Mouse (Mus musculus): ENCODE measurements around the gene Armc6. TPM values are rescaled to one million over a fixed set of nuclear protein-coding genes. Genes with fewer than 3 reads are reported as not detected.
A peak's percentile ranks its signal among the peaks of the same experiment; 100 is the strongest.

The Armc6 gene
- polyA plus RNA-seq (2015; fragmentation: Nextera tagmentation; extraction: Ambion mirVana): 19.6 and 22.1 TPM in 2 replicates

GRCm38 (mm10) chr8:70234080-70234780, at the start of gene Armc6, which contains the start of gene Sugp2:
Gene Armc6 (minus strand): TSS chr8:70234466.
Gene Sugp2 (plus strand): TSS chr8:70234226.
- ATAC-seq (replicated peaks; ENCODE audit: extremely low read depth, insufficient read depth, low FRiP score): peak; percentile 97
- WGBS: under 1% methylated on average over 67 of the region's 67 CpGs
- Histone ChIP-seq H3K9me3 (replicated peaks; ENCODE audit: control insufficient read depth, low read length) (no peaks in the 10 kb centered on the region), H3K27me3 (ENCODE audit: control insufficient read depth, insufficient read depth, low read length) (no peaks in the 10 kb centered on the region), H3K4me1 (ENCODE audit: control insufficient read depth, insufficient read depth, low read length) (peaks cover 14% of the 10 kb centered on the region), H3K27ac (ENCODE audit: low read length) (peak within 1 kb of the TSS; percentile 95), H3K9ac (ENCODE audit: low read length) (peak within 1 kb of the TSS; percentile 84), H3K4me2 (ENCODE audit: low read depth, low read length) (peak within 1 kb of the TSS; percentile 90), H3K36me3 (ENCODE audit: control insufficient read depth, insufficient read depth) (peaks cover 16% of the 10 kb centered on the region), H3K4me3 (ENCODE audit: low read length) (peak within 1 kb of the TSS; percentile 77)

- H3K4me2 ChIP-seq (ENCODE audit: low read depth, low read length): peak overlapping the region; percentile 79
- WGBS: 2% methylated on average over 55 of the region's 55 CpGs
- H3K27me3 ChIP-seq (ENCODE audit: control insufficient read depth, insufficient read depth, low read length): no peaks in the 10 kb centered on the region
- H3K4me3 ChIP-seq (ENCODE audit: low read length): peak overlapping the region; percentile 82
- H3K9ac ChIP-seq (ENCODE audit: low read length): peak overlapping the region; percentile 97
- peak; percentile 31 for ATAC-seq (replicated peaks; ENCODE audit: extremely low read depth, insufficient read depth, low FRiP score)
- H3K36me3 ChIP-seq (ENCODE audit: control insufficient read depth, insufficient read depth): peaks cover 31% of the 10 kb centered on the region
- H3K4me1 ChIP-seq (ENCODE audit: control insufficient read depth, insufficient read depth, low read length): peaks cover 22% of the 10 kb centered on the region
- 0 out of 2 replicates have a peak, but pooled peaks cover 5% of the 10 kb centered on the region for H3K9me3 ChIP-seq (replicated peaks; ENCODE audit: control insufficient read depth, low read length)
- peak overlapping the region; percentile 79 for H3K27ac ChIP-seq (ENCODE audit: low read length)
Observed at GRCm38 (mm10) chr8:70283136-70284077, 49.1 kb upstream of the Armc6 start.

DNA sequence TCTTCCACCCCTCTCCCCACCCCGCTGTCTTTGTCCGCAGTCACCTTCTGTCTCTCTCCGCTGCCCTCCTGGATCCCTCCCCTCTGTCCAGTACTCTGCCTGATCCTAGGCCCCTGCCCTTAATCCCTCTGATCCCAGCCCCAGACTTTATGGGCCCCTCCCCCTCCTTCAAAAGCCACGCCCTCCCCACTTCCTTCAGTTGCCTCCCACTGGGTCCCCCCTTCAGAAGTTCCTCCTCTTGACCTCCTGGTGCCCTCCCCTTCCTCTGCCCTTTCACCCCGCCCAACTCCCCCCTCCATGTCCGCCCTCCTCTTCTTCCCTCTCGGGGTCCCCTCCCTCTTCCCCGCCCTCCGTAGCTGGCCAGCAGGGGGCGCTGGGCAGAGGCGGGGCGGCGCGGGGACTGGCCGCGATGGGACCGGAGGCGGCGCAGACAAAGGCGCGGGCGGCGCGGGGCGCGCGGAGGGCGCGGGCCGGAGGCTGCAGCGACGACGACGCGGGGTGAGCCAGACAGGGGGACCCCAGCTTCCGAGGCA, 48.4 kb upstream of the Armc6 start, which contains the start of gene Homer3:
Gene Homer3, plus strand, starts transcription at position 225 of the 533 bp plus-strand sequence.
- peak; percentile 85 for ATAC-seq (replicated peaks; ENCODE audit: extremely low read depth, insufficient read depth, low FRiP score)
- Histone ChIP-seq H3K4me1 (ENCODE audit: control insufficient read depth, insufficient read depth, low read length) (peaks cover 24% of the 10 kb centered on the region), H3K27me3 (ENCODE audit: control insufficient read depth, insufficient read depth, low read length) (no peaks in the 10 kb centered on the region), H3K36me3 (ENCODE audit: control insufficient read depth, insufficient read depth) (peaks cover 27% of the 10 kb centered on the region), H3K9ac (ENCODE audit: low read length) (peak within 1 kb of the TSS; percentile 97), H3K9me3 (replicated peaks; ENCODE audit: control insufficient read depth, low read length) (0 out of 2 replicates have a peak, but pooled peaks cover 5% of the 10 kb centered on the region), H3K4me2 (ENCODE audit: low read depth, low read length) (peak within 1 kb of the TSS; percentile 79), H3K4me3 (ENCODE audit: low read length) (peak within 1 kb of the TSS; percentile 82), H3K27ac (ENCODE audit: low read length) (peak within 1 kb of the TSS; percentile 79)
- WGBS: under 1% methylated on average over 36 of the region's 36 CpGs

DNA sequence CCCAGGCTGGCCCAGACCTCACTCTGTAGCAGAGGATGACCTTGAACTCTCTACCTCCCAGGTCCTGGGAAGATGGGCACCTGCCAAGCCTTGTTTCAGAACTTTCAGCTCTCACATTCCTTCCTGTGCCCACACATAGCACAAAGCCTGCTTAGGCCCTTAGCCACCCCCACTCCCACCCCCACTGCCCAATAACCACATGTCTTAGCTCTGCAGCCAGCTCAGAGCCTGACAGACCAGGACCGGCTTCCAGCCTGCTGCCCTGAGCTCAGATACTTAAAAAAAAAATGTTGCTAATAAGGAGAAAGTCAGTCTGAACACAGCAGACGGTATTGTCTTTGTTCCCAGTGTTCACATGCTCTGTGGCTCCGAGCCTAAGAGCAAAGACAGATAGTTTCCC, 46.7 kb upstream of the Armc6 start:
- H3K27ac ChIP-seq (ENCODE audit: low read length): peak overlapping the region; percentile 78
- H3K4me2 ChIP-seq (ENCODE audit: low read depth, low read length): no peak overlapping the region
- no peak overlapping the region for H3K4me3 ChIP-seq (ENCODE audit: low read length)
- H3K4me1 ChIP-seq (ENCODE audit: control insufficient read depth, insufficient read depth, low read length): peaks cover 24% of the 10 kb centered on the region
- H3K36me3 ChIP-seq (ENCODE audit: control insufficient read depth, insufficient read depth): peaks cover 10% of the 10 kb centered on the region
- no peaks in the 10 kb centered on the region for H3K9me3 ChIP-seq (replicated peaks; ENCODE audit: control insufficient read depth, low read length)
- WGBS: 33% methylated on average over 3 of the region's 3 CpGs
- no peaks in the 10 kb centered on the region for H3K27me3 ChIP-seq (ENCODE audit: control insufficient read depth, insufficient read depth, low read length)
- no peak for ATAC-seq (replicated peaks; ENCODE audit: extremely low read depth, insufficient read depth, low FRiP score)
- no peak overlapping the region for H3K9ac ChIP-seq (ENCODE audit: low read length)

- 30% methylated on average over 8 of the region's 8 CpGs for WGBS
- Histone ChIP-seq H3K4me3 (ENCODE audit: low read length) (no peak overlapping the region), H3K27ac (ENCODE audit: low read length) (peak overlapping the region; percentile 69), H3K9ac (ENCODE audit: low read length) (peak overlapping the region; percentile 60), H3K9me3 (replicated peaks; ENCODE audit: control insufficient read depth, low read length) (no peaks in the 10 kb centered on the region), H3K4me1 (ENCODE audit: control insufficient read depth, insufficient read depth, low read length) (peaks cover 24% of the 10 kb centered on the region), H3K4me2 (ENCODE audit: low read depth, low read length) (peak overlapping the region; percentile 5; the same call in 1 of the 2 replicates), H3K27me3 (ENCODE audit: control insufficient read depth, insufficient read depth, low read length) (no peaks in the 10 kb centered on the region), H3K36me3 (ENCODE audit: control insufficient read depth, insufficient read depth) (no peaks in the 10 kb centered on the region)
- no peak for ATAC-seq (replicated peaks; ENCODE audit: extremely low read depth, insufficient read depth, low FRiP score)
Observed at GRCm38 (mm10) chr8:70279266-70279665, 45.0 kb upstream of the Armc6 start.

DNA sequence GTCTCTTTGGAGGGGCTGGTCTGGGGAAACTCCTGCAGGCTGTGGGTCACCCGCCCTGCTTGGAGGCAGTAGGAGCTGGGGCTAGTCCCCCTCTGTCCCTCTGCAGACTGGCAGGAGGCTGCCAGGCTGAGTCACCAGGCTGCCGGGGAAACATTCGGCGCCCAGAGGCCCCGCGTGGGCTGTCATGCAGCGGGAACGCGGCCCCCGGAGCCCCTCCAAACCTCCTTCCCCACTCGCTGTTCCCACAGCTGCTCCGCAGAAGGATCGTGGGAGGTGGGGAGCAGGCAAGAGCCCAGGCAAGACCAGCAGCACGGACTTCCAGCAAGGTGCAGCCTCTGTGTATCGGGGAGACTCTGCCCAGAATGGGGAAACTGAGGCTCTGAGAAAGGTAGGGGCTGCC, 43.9 kb upstream of the Armc6 start:
- H3K27me3 ChIP-seq (ENCODE audit: control insufficient read depth, insufficient read depth, low read length): no peaks in the 10 kb centered on the region
- no peak overlapping the region for H3K4me2 ChIP-seq (ENCODE audit: low read depth, low read length)
- no peak overlapping the region for H3K27ac ChIP-seq (ENCODE audit: low read length)
- peak overlapping the region; percentile 3; the same call in 1 of the 2 replicates for H3K9ac ChIP-seq (ENCODE audit: low read length)
- H3K36me3 ChIP-seq (ENCODE audit: control insufficient read depth, insufficient read depth): no peaks in the 10 kb centered on the region
- no peak for ATAC-seq (replicated peaks; ENCODE audit: extremely low read depth, insufficient read depth, low FRiP score)
- peaks cover 24% of the 10 kb centered on the region for H3K4me1 ChIP-seq (ENCODE audit: control insufficient read depth, insufficient read depth, low read length)
- no peaks in the 10 kb centered on the region for H3K9me3 ChIP-seq (replicated peaks; ENCODE audit: control insufficient read depth, low read length)
- H3K4me3 ChIP-seq (ENCODE audit: low read length): no peak overlapping the region
- WGBS: 57% methylated on average over 15 of the region's 15 CpGs

DNA sequence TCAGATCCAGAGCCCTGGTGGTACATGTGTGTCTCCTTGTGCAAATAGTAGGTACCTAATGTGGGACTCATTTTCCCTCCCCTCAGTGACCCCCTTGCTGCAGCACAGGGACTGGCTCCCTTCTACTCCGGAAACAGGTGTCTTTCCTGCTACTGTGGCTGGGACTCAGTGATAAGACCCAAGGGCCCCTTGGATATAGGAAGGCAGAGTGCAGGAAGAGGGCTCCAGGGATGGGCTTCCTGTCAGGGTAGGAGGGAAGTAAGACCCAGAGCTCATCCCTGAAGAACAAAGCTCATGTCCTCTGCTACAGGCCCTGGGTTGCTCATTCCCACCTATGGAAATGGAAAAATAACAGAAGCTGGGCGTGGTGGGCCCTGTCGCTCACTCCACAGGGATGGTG, 42.2 kb upstream of the Armc6 start:
- H3K9ac ChIP-seq (ENCODE audit: low read length): no peak overlapping the region
- no peaks in the 10 kb centered on the region for H3K27me3 ChIP-seq (ENCODE audit: control insufficient read depth, insufficient read depth, low read length)
- no peaks in the 10 kb centered on the region for H3K36me3 ChIP-seq (ENCODE audit: control insufficient read depth, insufficient read depth)
- H3K27ac ChIP-seq (ENCODE audit: low read length): peak overlapping the region; percentile 79
- H3K9me3 ChIP-seq (replicated peaks; ENCODE audit: control insufficient read depth, low read length): no peaks in the 10 kb centered on the region
- H3K4me2 ChIP-seq (ENCODE audit: low read depth, low read length): no peak overlapping the region
- WGBS: 63% methylated on average over 3 of the region's 3 CpGs
- H3K4me3 ChIP-seq (ENCODE audit: low read length): no peak overlapping the region
- peak; percentile 63 for ATAC-seq (replicated peaks; ENCODE audit: extremely low read depth, insufficient read depth, low FRiP score)
- H3K4me1 ChIP-seq (ENCODE audit: control insufficient read depth, insufficient read depth, low read length): peaks cover 20% of the 10 kb centered on the region

GRCm38 (mm10) chr8:70274350-70274749, 40.1 kb upstream of the Armc6 start:
- H3K27me3 ChIP-seq (ENCODE audit: control insufficient read depth, insufficient read depth, low read length): no peaks in the 10 kb centered on the region
- H3K9me3 ChIP-seq (replicated peaks; ENCODE audit: control insufficient read depth, low read length): no peaks in the 10 kb centered on the region
- ATAC-seq (replicated peaks; ENCODE audit: extremely low read depth, insufficient read depth, low FRiP score): no peak
- no peak overlapping the region for H3K9ac ChIP-seq (ENCODE audit: low read length)
- no peak overlapping the region for H3K4me2 ChIP-seq (ENCODE audit: low read depth, low read length)
- peaks cover 11% of the 10 kb centered on the region for H3K4me1 ChIP-seq (ENCODE audit: control insufficient read depth, insufficient read depth, low read length)
- H3K36me3 ChIP-seq (ENCODE audit: control insufficient read depth, insufficient read depth): no peaks in the 10 kb centered on the region
- no peak overlapping the region for H3K27ac ChIP-seq (ENCODE audit: low read length)
- H3K4me3 ChIP-seq (ENCODE audit: low read length): no peak overlapping the region
